Mouse (Mus musculus): ENCODE data around the gene Olfr64. TPM values are rescaled to one million over a fixed set of nuclear protein-coding genes. Genes with fewer than 3 reads are reported as not detected.

Olfr64 gene
- polyA plus RNA-seq, 1 experiment, result not detected

Other genes with a start within 250 kb of the Olfr64 start
- not detected in 2 replicates for gene Olfr623, start 230.8 kb downstream of the Olfr64 start, polyA plus RNA-seq (2012; rRNA removed)
- not detected in 2 replicates for gene Olfr624, start 223.3 kb downstream of the Olfr64 start, polyA plus RNA-seq (2012; rRNA removed)
- not detected in 2 replicates for gene Olfr625-ps1, start 211.8 kb downstream of the Olfr64 start, polyA plus RNA-seq (2012; rRNA removed)
- not detected in 2 replicates for gene Olfr243, start 179.8 kb downstream of the Olfr64 start, polyA plus RNA-seq (2012; rRNA removed)
- not detected in 2 replicates for gene Olfr628, start 164.1 kb downstream of the Olfr64 start, polyA plus RNA-seq (2012; rRNA removed)
- gene Olfr629, start 149.5 kb downstream of the Olfr64 start, polyA plus RNA-seq (2012; rRNA removed), result not detected in 2 replicates
- not detected in 2 replicates for gene Olfr630, start 137.2 kb downstream of the Olfr64 start, polyA plus RNA-seq (2012; rRNA removed)
- gene Olfr69, start 122.9 kb downstream of the Olfr64 start, polyA plus RNA-seq (2012; rRNA removed), result not detected in 2 replicates
- not detected in 2 replicates for gene Olfr68, start 114.8 kb downstream of the Olfr64 start, polyA plus RNA-seq (2012; rRNA removed)
- not detected in 2 replicates for gene Olfr67, start 102.7 kb downstream of the Olfr64 start, polyA plus RNA-seq (2012; rRNA removed)
- gene Hbb-bt, start 80.5 kb downstream of the Olfr64 start, polyA plus RNA-seq (2012; rRNA removed), result 189 and 481 TPM in 2 replicates
- 2,031 and 4,766 TPM in 2 replicates for gene Hbb-bs, start 66.4 kb downstream of the Olfr64 start, polyA plus RNA-seq (2012; rRNA removed)
- not detected in 2 replicates for gene Hbb-bh2, start 54.0 kb downstream of the Olfr64 start, polyA plus RNA-seq (2012; rRNA removed)
- not detected in 2 replicates for gene Hbb-bh1, start 51.3 kb downstream of the Olfr64 start, polyA plus RNA-seq (2012; rRNA removed)
- not detected in 2 replicates for gene Hbb-y, start 41.3 kb downstream of the Olfr64 start, polyA plus RNA-seq (2012; rRNA removed)
- not detected in 2 replicates for gene Olfr66, start 8.2 kb downstream of the Olfr64 start, polyA plus RNA-seq (2012; rRNA removed)
- not detected in 2 replicates for gene Olfr65, start 9.0 kb upstream of the Olfr64 start, polyA plus RNA-seq (2012; rRNA removed)
- gene Olfr631, start 34.3 kb upstream of the Olfr64 start, polyA plus RNA-seq (2012; rRNA removed), result not detected in 2 replicates
- not detected in 2 replicates for gene Olfr632, start 39.9 kb upstream of the Olfr64 start, polyA plus RNA-seq (2012; rRNA removed)
- not detected in 2 replicates for gene Olfr633, start 50.0 kb upstream of the Olfr64 start, polyA plus RNA-seq (2012; rRNA removed)
- not detected in 2 replicates for gene Olfr635, start 76.7 kb upstream of the Olfr64 start, polyA plus RNA-seq (2012; rRNA removed)
- gene Olfr638, start 104.3 kb upstream of the Olfr64 start, polyA plus RNA-seq (2012; rRNA removed), result not detected in 2 replicates
- not detected in 2 replicates for gene Olfr639, start 122.8 kb upstream of the Olfr64 start, polyA plus RNA-seq (2012; rRNA removed)
- gene Olfr640, start 131.1 kb upstream of the Olfr64 start, polyA plus RNA-seq (2012; rRNA removed), result not detected in 2 replicates
- not detected in 2 replicates for gene Olfr641, start 141.0 kb upstream of the Olfr64 start, polyA plus RNA-seq (2012; rRNA removed)
- gene Olfr642, start 158.2 kb upstream of the Olfr64 start, polyA plus RNA-seq (2012; rRNA removed), result not detected in 2 replicates
- gene 4930516K23Rik, start 167.0 kb upstream of the Olfr64 start, polyA plus RNA-seq (2012; rRNA removed), result not detected in 2 replicates
- not detected in 2 replicates for gene Olfr644, start 177.4 kb upstream of the Olfr64 start, polyA plus RNA-seq (2012; rRNA removed)
- gene Olfr645, start 191.0 kb upstream of the Olfr64 start, polyA plus RNA-seq (2012; rRNA removed), result not detected in 2 replicates
- gene Olfr646, start 210.4 kb upstream of the Olfr64 start, polyA plus RNA-seq (2012; rRNA removed), result not detected in 2 replicates
- gene Ubqln5, start 235.3 kb upstream of the Olfr64 start, polyA plus RNA-seq (2012; rRNA removed), result 0.14 and 0.34 TPM in 2 replicates
- not detected in 2 replicates for gene Olfr643, start 242.9 kb upstream of the Olfr64 start, polyA plus RNA-seq (2012; rRNA removed)
- gene Ubqln3, start 248.8 kb upstream of the Olfr64 start, polyA plus RNA-seq (2012; rRNA removed), result 1.6 and 2.4 TPM in 2 replicates